Mouse (Mus musculus): ENCODE data around the gene Islr2.

DNA sequence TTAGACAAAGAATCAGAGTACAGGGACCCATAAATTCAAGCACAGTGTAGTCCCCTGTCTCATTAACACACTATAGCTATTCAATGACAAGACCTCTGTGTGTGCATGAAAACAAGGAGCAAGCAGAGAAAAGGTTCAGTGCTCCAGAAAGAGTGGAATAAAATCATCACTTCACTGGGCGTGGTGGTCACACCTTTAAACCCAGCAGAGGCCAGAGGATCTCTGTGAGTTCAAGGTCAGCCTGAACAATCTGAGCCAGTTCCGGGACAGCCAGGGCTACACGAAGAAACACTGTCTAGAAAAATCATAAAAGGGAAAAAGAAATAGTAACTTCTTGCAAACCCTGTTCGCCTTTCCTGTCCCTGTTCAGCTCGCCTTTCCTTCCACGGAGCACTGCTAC, 39.6 kb upstream of the Islr2 start:
- TF ChIP-seq CTCF (IDR thresholded peaks at IDR 0.05; ENCODE audit: low read depth, low read length) (no peak), TAL1 (conservative IDR thresholded peaks at IDR 0.05; ENCODE audit: low read depth, low read length) (no peak), POLR2AphosphoS5 (IDR thresholded peaks at IDR 0.05; ENCODE audit: insufficient replicate concordance, low read depth, low read length) (no peak)

Measured in G1E (cell line).